Comparison of ENCODE assay signal across 8 mouse cellular contexts in the genomic region with DNA sequence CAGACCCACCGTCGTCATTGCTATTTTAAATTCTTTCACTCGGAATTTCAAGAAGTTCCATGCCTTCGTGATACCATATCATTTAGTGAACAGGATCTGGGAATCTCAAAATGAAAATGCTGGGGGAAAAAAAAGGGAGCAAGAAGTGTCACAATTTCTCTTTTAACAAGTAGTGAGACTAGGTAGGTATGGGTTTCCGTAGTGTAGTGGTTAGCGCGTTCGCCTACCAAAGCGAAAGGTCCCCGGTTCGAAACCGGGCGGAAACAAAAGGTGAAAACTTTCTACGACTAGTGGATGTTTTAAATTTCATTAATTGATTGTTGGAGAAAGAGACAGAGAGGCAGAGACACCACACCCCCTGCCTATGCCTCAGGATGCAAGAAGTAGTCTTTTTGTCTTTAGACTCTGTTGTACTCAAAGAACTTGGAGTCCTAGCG. TPM values are rescaled to one million over a fixed set of nuclear protein-coding genes. Genes with fewer than 3 reads are reported as not detected.
DNase-seq lines count a peak whose midpoint lies in the region; ATAC-seq and TF ChIP-seq lines count a peak whose summit lies in the region.

No protein-coding gene starts in this region.

- peaks cover 14% of the 10 kb centered on the region for H3K27me3 ChIP-seq in forebrain, postnatal 0 days (ENCODE audit: insufficient read depth, low read length)
- peaks cover 30% of the 10 kb centered on the region for H3K27me3 ChIP-seq in liver, embryonic 12.5 days (replicated peaks)
- no peaks in the 10 kb centered on the region for H3K27me3 ChIP-seq in stomach, embryonic 16.5 days (ENCODE audit: control insufficient read depth, insufficient read depth, low read length)

- H3K4me1 ChIP-seq in forebrain, postnatal 0 days (ENCODE audit: insufficient read depth) = 0 out of 2 replicates have a peak, but pooled peaks cover 6% of the 10 kb centered on the region
- peaks cover 56% of the 10 kb centered on the region for H3K4me1 ChIP-seq in liver, embryonic 12.5 days
- peaks cover 10% of the 10 kb centered on the region; the same call in 1 of the 2 replicates for H3K4me1 ChIP-seq in stomach, embryonic 16.5 days (ENCODE audit: control insufficient read depth, insufficient read depth, low read length)

- peak overlapping the region; percentile 33 for H3K4me3 ChIP-seq in forebrain, postnatal 0 days (ENCODE audit: low read depth, low read length)
- H3K4me3 ChIP-seq in liver, embryonic 12.5 days = peak overlapping the region; percentile 55
- H3K4me3 ChIP-seq in stomach, embryonic 16.5 days (replicated peaks; ENCODE audit: low read length) = peak overlapping the region; percentile 47

- no peaks in the 10 kb centered on the region for H3K9me3 ChIP-seq in forebrain, postnatal 0 days (ENCODE audit: low read length)
- 0 out of 2 replicates have a peak, but pooled peaks cover 4% of the 10 kb centered on the region for H3K9me3 ChIP-seq in liver, embryonic 12.5 days (replicated peaks)
- H3K9me3 ChIP-seq in stomach, embryonic 16.5 days (replicated peaks; ENCODE audit: control insufficient read depth, low read length) = no peaks in the 10 kb centered on the region

- peak; percentile 44 for DNase-seq in layer of hippocampus, adult 11-12 months (ENCODE audit: low spot score)
- no peak for DNase-seq in layer of hippocampus, adult 9-11 months
- peak; percentile 64 for DNase-seq in cerebellum, adult 8-10 months
- DNase-seq in forebrain, postnatal 0 days = peak; percentile 88
- peak; percentile 94 for DNase-seq in induced T-regulatory cell, adult 2 months (ENCODE audit: low read depth)

- no peak for TF ChIP-seq CTCF in forebrain, postnatal 0 days (IDR thresholded peaks at IDR 0.05; ENCODE audit: low read depth)

- WGBS in forebrain, postnatal 0 days = under 1% methylated on average over 15 of the region's 15 CpGs
- WGBS in liver, embryonic 12.5 days (ENCODE audit: insufficient replicate concordance) = under 1% methylated on average over 15 of the region's 15 CpGs
- 1% methylated on average over 15 of the region's 15 CpGs for WGBS in stomach, embryonic 16.5 days

- no peak overlapping the region for H3K27ac ChIP-seq in forebrain, postnatal 0 days (ENCODE audit: low read depth, low read length)
- no peak overlapping the region for H3K27ac ChIP-seq in liver, embryonic 12.5 days
- no peak overlapping the region for H3K27ac ChIP-seq in stomach, embryonic 16.5 days (ENCODE audit: low read length)

- H3K9ac ChIP-seq in forebrain, postnatal 0 days = no peak overlapping the region
- peak overlapping the region; percentile 45 for H3K9ac ChIP-seq in liver, embryonic 12.5 days
- H3K9ac ChIP-seq in stomach, embryonic 16.5 days (ENCODE audit: low read length) = peak overlapping the region; percentile 46

- peak; percentile 44; the same call in 1 of the 2 replicates for ATAC-seq in forebrain, postnatal 0 days
- peak; percentile 74 for ATAC-seq in liver, embryonic 12.5 days
- ATAC-seq in monocyte, adult 5-6 weeks (replicated peaks; ENCODE audit: insufficient number of reproducible peaks, low FRiP score, low TSS enrichment, poor library complexity, severe bottlenecking) = peak; percentile 49
- ATAC-seq in stomach, embryonic 16.5 days (ENCODE audit: insufficient read depth, low FRiP score) = peak; percentile 39; the same call in 1 of the 2 replicates

- H3K4me2 ChIP-seq in forebrain, postnatal 0 days (ENCODE audit: low read depth) = peak overlapping the region; percentile 55
- peak overlapping the region; percentile 78 for H3K4me2 ChIP-seq in liver, embryonic 12.5 days
- H3K4me2 ChIP-seq in stomach, embryonic 16.5 days (ENCODE audit: low read depth, low read length) = peak overlapping the region; percentile 87

- no peaks in the 10 kb centered on the region for H3K36me3 ChIP-seq in forebrain, postnatal 0 days (ENCODE audit: insufficient read depth)
- no peaks in the 10 kb centered on the region for H3K36me3 ChIP-seq in liver, embryonic 12.5 days
- H3K36me3 ChIP-seq in stomach, embryonic 16.5 days (ENCODE audit: control insufficient read depth, insufficient read depth, low read length) = no peaks in the 10 kb centered on the region

RNA-seq across cellular contexts. Expression of gene Trim7, which starts 2.4 kb away (rescaled TPM):
- 5.6 and 9.5 TPM in 2 replicates for total RNA-seq in forebrain, postnatal 0 days (2014; rRNA removed)
- 1.9 and 2.5 TPM in 2 replicates for polyA plus RNA-seq in forebrain, postnatal 0 days (2015; fragmentation: Nextera tagmentation; extraction: Ambion mirVana)
- not detected in 2 replicates for polyA plus RNA-seq in liver, embryonic 12.5 days (2016; fragmentation: Nextera tagmentation; extraction: Ambion mirVana)
- total RNA-seq in monocyte, adult 5-6 weeks (2017) = 9.4 to 15.9 TPM (median 15.5 TPM) in 3 replicates
- 1.7 and 2.6 TPM in 2 replicates for polyA plus RNA-seq in stomach, embryonic 16.5 days (2015; fragmentation: Nextera tagmentation; extraction: Ambion mirVana)

RNA-seq across cellular contexts. Expression of gene Gm12184, which starts 2.9 kb away (rescaled TPM):
- 8.0 and 9.3 TPM in 2 replicates for total RNA-seq in forebrain, postnatal 0 days (2014; rRNA removed)
- 3.7 and 5.0 TPM in 2 replicates for polyA plus RNA-seq in forebrain, postnatal 0 days (2015; fragmentation: Nextera tagmentation; extraction: Ambion mirVana)
- polyA plus RNA-seq in liver, embryonic 12.5 days (2016; fragmentation: Nextera tagmentation; extraction: Ambion mirVana) = 4.1 and 5.0 TPM in 2 replicates
- 7.5 to 29.4 TPM (median 12.2 TPM) in 3 replicates for total RNA-seq in monocyte, adult 5-6 weeks (2017)
- polyA plus RNA-seq in stomach, embryonic 16.5 days (2015; fragmentation: Nextera tagmentation; extraction: Ambion mirVana) = 0.98 and 1.5 TPM in 2 replicates

RNA-seq across cellular contexts. Expression of gene Trim41, which starts 6.4 kb away (rescaled TPM):
- total RNA-seq in forebrain, postnatal 0 days (2014; rRNA removed) = 42.2 and 47.1 TPM in 2 replicates
- polyA plus RNA-seq in forebrain, postnatal 0 days (2015; fragmentation: Nextera tagmentation; extraction: Ambion mirVana) = 4.4 TPM in 2 replicates
- 2.1 and 2.3 TPM in 2 replicates for polyA plus RNA-seq in liver, embryonic 12.5 days (2016; fragmentation: Nextera tagmentation; extraction: Ambion mirVana)
- 52.9 to 85.7 TPM (median 59.4 TPM) in 3 replicates for total RNA-seq in monocyte, adult 5-6 weeks (2017)
- 4.6 and 5.7 TPM in 2 replicates for polyA plus RNA-seq in stomach, embryonic 16.5 days (2015; fragmentation: Nextera tagmentation; extraction: Ambion mirVana)

RNA-seq across cellular contexts. Expression of gene Rack1, which starts 23.4 kb away (rescaled TPM):
- total RNA-seq in forebrain, postnatal 0 days (2014; rRNA removed) = 1,021 and 1,323 TPM in 2 replicates
- 368 and 466 TPM in 2 replicates for polyA plus RNA-seq in forebrain, postnatal 0 days (2015; fragmentation: Nextera tagmentation; extraction: Ambion mirVana)
- 735 and 768 TPM in 2 replicates for polyA plus RNA-seq in liver, embryonic 12.5 days (2016; fragmentation: Nextera tagmentation; extraction: Ambion mirVana)
- total RNA-seq in monocyte, adult 5-6 weeks (2017) = 995 to 1,435 TPM (median 1,367 TPM) in 3 replicates
- 634 and 687 TPM in 2 replicates for polyA plus RNA-seq in stomach, embryonic 16.5 days (2015; fragmentation: Nextera tagmentation; extraction: Ambion mirVana)

RNA-seq across cellular contexts. Expression of gene Irgm1, which starts 47.9 kb away (rescaled TPM):
- 3.0 and 6.7 TPM in 2 replicates for total RNA-seq in forebrain, postnatal 0 days (2014; rRNA removed)
- polyA plus RNA-seq in forebrain, postnatal 0 days (2015; fragmentation: Nextera tagmentation; extraction: Ambion mirVana) = 3.5 and 4.9 TPM in 2 replicates
- 16.3 and 16.5 TPM in 2 replicates for polyA plus RNA-seq in liver, embryonic 12.5 days (2016; fragmentation: Nextera tagmentation; extraction: Ambion mirVana)
- 36.6 to 51.0 TPM (median 48.9 TPM) in 3 replicates for total RNA-seq in monocyte, adult 5-6 weeks (2017)
- polyA plus RNA-seq in stomach, embryonic 16.5 days (2015; fragmentation: Nextera tagmentation; extraction: Ambion mirVana) = 13.1 and 13.3 TPM in 2 replicates
